Mouse (Mus musculus) frontal cortex, adult (tissue): Measurements from ENCODE around the gene Gm20388.
"Not testable (repeated sequence)": the region's sequence is repeated elsewhere in the genome, so short reads cannot be mapped to it uniquely, and the experiment has no call there.

ENCODE experiments used
- ATAC-seq: cut with Nextera tagmentation; 2 replicates; pipeline ENCODE4 v1.9.2; 2017; ENCODE audit warnings: mild to moderate bottlenecking, moderate library complexity, mixed read lengths; ENCODE audit not compliant: low TSS enrichment

The Gm20388 gene

GRCm38 (mm10) chr8:122561199-122561598 is 2650.6 kb downstream of the Gm20388 start:
- no peak; the same call in 1 of the 2 replicates for ATAC-seq

- no peak for ATAC-seq
These were observed 2654.0 kb downstream of the Gm20388 start for GRCm38 (mm10) chr8:122564363-122565352.

GRCm38 (mm10) chr8:122566766-122567165 is 2656.1 kb downstream of the Gm20388 start:
- ATAC-seq: no peak

- ATAC-seq: peak; percentile 96
These were observed 2656.9 kb downstream of the Gm20388 start, which contains the start of gene Cdt1 for GRCm38 (mm10) chr8:122567361-122568108. Gene Cdt1, plus strand, starts transcription at chr8:122568015.

- peak; percentile 30 for ATAC-seq
These were observed 2657.5 kb downstream of the Gm20388 start for GRCm38 (mm10) chr8:122568109-122568504.

DNA sequence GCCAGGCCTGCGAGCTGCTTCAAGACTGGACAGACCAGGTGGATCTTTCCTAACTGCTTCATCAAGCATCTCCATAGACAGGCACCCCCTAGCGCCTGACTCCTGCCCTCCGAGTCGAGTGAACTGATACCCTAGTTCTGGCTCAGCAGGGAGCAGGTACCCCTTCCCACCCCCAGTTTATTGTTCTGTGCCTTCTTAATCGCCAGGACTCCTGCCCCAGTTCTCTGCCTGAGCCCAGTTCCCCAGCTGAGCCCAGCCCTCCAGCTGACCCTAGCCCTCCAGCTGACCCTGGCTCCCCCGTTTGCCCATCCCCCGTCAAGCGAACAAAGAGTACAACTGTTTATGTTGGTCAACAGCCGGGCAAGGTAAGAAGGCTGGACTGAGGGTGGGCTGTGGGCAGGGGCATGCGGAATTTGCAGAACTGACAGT is 2658.3 kb downstream of the Gm20388 start:
- no peak for ATAC-seq

DNA sequence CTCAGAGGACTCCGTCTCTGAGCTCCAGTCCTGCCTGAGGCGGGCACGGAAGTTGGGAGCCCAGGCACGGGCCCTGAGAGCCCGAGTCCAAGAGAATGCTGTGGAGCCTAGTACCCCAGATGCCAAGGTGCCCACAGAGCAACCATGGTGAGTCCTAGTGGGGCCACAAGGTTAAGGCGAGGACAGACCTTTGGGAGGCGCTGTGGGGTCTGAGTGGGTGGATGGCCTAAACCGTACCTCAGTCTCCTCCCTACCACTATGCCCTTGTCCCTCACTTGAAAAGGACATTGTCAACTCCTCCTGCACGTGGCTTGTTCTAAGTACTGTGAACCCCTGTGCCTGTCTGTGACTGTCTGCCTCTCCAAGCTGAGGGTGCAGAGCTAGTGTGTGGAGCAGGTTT is 2658.7 kb downstream of the Gm20388 start:
- ATAC-seq: no peak

DNA sequence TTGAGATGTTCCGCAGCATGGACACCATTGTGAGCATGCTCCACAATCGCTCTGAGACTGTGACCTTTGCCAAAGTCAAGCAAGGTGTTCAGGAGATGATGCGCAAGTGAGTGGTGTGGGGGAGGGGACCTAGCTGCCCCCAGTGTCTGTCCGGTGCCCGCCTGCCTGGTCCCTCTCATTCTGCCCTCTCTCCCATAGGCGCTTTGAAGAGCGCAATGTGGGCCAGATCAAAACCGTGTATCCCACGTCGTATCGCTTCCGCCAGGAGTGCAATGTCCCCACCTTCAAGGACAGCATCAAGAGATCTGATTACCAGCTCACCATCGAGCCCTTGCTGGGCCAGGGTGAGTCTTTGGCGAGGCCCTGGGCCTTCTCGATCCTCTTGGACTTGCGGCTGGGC is 2659.4 kb downstream of the Gm20388 start:
- ATAC-seq: no peak

GRCm38 (mm10) chr8:122571153-122571552 is 2660.5 kb downstream of the Gm20388 start:
- no peak for ATAC-seq

- no peak for ATAC-seq
These were observed 2661.2 kb downstream of the Gm20388 start for GRCm38 (mm10) chr8:122571750-122572267.

DNA sequence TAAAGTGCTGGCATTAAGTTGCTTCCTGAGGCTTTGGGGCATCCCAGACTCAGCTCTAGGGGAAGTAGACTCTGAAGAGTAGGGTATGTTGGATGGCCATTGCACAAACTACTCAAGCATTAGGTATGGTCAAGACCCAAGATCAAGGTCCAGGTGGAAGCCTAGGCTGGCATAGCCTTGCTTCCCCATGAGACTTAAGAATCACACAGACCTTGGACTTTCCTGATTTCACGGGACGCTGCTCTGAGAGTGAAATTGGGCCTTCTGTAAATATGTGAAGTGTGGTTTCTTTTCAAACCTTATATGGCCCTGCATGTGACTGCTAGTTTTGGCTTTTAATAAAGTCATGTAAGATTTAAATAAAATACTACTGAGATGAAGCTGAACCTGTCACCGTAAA is 2662.1 kb downstream of the Gm20388 start:
- no peak for ATAC-seq

DNA sequence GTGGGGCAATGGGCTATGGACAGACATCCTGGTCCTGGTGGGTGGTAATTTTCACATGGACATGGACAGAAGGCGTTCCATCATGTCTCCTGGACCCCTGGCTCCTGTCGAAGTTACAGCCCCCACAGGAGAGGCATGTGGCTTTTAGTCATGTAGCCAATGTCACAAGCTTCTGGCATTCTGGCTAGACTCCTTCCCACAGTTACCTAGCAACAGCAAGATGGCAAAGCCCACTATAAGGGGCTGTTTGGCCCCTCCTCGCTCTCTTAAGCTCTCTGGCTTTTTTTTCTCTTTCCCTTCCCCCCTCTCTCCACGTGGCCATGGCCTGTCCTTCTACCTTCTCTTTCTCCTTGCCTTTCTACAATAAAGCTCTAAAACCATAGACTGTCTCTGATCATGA is 2662.5 kb downstream of the Gm20388 start:
- not testable (repeated sequence) for ATAC-seq

- ATAC-seq: no peak
These were observed 2662.9 kb downstream of the Gm20388 start for GRCm38 (mm10) chr8:122573577-122573976.

DNA sequence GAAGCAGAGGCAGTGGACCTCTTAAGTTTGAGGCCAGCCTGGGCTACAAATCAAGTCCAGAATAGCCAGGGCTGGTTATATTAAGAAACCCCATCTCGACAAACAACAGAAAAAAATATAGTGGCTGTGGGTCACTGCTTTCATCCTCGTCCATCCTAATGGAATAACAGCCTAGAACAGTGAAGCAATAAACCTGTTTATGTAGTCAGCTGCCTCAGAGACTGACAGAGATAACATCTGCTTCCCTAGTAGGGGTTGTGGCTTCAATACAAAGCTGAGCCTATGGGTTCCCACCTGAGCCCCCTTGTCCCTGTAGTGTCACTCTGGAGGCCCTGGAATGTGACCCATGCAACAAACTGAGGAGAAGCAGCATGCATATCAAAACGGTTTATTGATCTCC is 2663.6 kb downstream of the Gm20388 start:
- no peak for ATAC-seq

DNA sequence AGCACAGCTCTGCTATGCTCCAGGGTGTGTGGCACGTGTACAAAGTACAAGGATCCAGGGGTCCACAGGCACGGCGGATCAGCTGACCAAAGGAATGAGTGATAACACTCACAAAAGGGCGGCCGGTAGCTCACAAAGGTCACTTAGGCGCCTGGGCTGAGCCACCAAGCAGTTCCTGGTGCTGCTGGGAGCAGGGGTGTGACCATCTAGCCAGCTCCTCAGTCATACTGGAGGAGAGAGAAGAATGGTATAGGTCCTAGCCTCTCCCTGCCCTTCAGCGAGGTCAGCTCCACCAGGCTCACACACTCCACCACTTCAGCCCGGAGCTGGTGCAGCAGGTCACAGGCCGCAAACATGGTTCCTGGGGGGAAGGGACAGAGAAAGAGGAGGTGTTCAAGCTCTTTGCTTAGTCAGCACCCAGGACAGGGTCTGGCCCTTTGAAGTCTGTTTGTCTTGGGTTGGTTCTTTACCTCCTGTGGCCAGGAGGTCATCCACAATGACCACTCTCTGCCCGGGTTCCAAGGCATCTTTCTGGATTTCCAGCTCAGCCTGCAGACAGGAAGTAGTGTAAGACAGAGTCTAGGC is 2664.1 kb downstream of the Gm20388 start:
- ATAC-seq: no peak

DNA sequence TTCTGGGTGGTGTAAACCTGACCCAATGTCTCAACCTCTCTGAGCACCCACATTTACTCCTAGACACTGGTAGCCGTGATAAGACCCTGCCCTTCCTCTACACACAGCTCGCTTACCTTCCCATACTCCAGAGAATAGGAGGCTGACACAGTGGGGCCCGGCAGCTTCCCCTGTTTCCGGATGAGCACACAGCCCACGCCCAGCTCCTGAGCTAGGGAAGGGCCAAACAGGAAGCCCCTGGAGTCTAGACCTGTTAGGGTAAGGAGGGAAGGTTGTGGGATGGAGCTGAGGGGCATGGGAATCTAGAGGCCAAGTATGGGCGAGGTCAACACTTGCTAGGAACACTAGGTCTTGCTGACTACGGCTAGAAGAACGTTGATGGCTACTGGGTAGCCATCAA is 2664.6 kb downstream of the Gm20388 start:
- no peak for ATAC-seq

DNA sequence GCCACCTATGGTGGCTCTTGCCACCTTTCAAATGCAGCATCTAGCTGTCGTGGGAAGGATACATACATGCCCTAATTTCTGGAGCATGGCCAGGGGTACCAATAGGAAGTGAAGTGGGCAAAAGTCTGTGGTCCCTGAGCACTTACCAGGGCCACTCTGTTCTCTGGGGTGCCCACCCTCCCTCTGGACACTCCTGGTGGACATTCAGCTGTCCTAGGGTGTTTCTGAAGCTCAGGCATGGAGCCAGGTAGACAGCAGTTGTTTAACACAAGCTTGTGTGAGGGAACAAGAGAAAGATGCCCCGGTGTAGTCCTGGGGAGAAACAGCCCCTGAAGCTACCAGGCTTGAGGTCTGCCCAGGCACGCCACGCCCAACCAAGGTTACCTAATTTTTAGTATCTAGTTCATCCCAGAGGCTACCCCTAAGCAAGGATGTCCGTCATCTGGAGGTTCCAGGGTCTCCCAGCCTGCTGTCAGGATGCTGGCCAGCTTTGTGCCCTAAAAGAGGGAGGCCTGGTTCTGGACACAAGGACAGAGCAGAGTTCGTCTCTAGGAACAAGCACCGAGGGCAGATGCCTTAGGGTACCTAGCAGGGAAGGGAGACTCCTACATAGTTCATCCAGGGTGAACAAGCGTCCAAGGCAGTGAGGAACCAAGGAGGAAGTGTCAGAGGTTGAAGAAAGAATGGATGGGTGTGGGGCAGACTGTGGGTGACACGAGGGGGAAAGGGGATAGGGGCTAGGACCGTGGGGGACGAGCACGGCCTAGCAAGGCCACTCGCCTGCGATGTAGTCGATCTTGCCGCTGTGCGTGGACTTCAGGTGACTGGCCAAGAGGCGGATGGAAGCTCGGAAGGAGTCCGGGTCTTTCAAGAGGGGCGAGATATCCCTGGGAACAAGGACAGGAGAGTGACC is 2665.3 kb downstream of the Gm20388 start:
- ATAC-seq: peak; percentile 13; the same call in 1 of the 2 replicates

- ATAC-seq: peak; percentile 92
These were observed 2666.0 kb downstream of the Gm20388 start, which contains the start of gene Aprt for GRCm38 (mm10) chr8:122576648-122577022. Gene Aprt, minus strand, starts transcription at chr8:122576909.

DNA sequence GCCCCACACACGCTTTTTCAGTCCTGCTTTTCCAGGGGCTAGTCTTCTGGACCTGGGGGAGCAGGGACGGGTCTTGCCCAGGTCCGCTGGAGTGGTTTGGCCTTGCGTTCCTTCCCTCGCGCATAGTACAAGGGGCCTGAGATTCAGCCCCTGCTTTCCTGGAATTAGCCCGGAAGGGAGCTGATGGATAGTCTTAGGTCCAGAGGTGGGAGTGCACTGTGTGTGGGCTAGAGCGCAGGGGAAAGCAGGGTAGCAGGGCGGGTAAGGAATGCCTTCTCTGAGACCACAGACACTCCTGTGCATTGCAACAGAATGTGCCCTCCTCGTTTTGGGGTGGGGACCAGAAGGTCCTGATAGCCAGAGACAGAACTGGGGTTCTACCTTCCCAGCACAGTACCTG is 2666.5 kb downstream of the Gm20388 start:
- peak; percentile 14; the same call in 1 of the 2 replicates for ATAC-seq

DNA sequence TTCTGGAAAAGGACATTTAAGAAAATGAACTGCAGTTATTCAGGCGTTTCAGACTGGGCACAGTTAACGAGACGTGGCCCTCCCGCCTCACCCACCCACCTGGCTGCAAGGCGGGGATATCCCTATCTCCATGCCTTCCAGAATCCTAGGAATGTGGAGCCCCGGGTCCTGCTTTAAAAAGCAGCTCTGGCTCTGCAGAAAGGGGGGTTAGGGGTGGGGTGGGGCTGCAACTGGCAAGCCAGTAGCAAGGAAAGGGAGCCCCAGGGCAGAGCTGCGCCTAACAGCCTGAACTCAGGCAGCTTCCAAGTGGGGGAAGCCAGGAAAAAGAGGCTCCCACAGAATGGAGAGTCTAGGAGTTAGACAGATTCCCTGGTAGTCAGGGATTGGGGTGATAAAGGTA is 2668.6 kb downstream of the Gm20388 start:
- no peak for ATAC-seq

GRCm38 (mm10) chr8:122580926-122581325 is 2670.3 kb downstream of the Gm20388 start:
- no peak for ATAC-seq
